Mouse (Mus musculus) limb, embryonic 14.5 days (tissue): ENCODE measurements at regions not wholly inside any gene's neighbourhood (a gene's known extent, or its start where the extent isn't known, plus 50 kb on each side); places are given as distances from the start of the nearest gene placed in this dataset.

ENCODE experiments used
- ATAC-seq: fragments of 200-750 bp; cut with Nextera tagmentation; 2 replicates; pipeline ENCODE4 v1.8.0; 2017; ENCODE audit warnings: low read depth, moderate number of reproducible peaks, moderate TSS enrichment; ENCODE audit not compliant: low FRiP score
- DNase-seq: peaks from one replicate; pipeline ENCODE4 v3.0.0-alpha.2; 2015; ENCODE audit warnings: low spot score
- H3K27ac ChIP-seq: fragments of 300-500 bp; sonication (generic); replicated peaks from 2 replicates; pipeline ENCODE4 v1.5.1; 2014; ENCODE audit warnings: low read depth, mild to moderate bottlenecking, low read length, moderate library complexity, mixed read lengths
- H3K27me3 ChIP-seq: fragments of 300-500 bp; sonication (generic); 2 replicates; pipeline ENCODE4 v1.6.1; 2014; ENCODE audit warnings: low read length, mixed read lengths; ENCODE audit not compliant: control insufficient read depth, insufficient read depth
- H3K36me3 ChIP-seq: fragments of 300-500 bp; sonication (generic); 2 replicates; pipeline ENCODE4 v1.6.1; 2014; ENCODE audit warnings: mild to moderate bottlenecking, low read length, moderate library complexity, mixed read lengths; ENCODE audit not compliant: control insufficient read depth, insufficient read depth
- H3K4me1 ChIP-seq: fragments of 300-500 bp; sonication (generic); 2 replicates; pipeline ENCODE4 v1.6.1; 2014; ENCODE audit warnings: antibody characterized with exemption, low read length, mixed read lengths; ENCODE audit not compliant: control insufficient read depth, insufficient read depth
- H3K4me2 ChIP-seq: fragments of 300-500 bp; sonication (generic); replicated peaks from 2 replicates; pipeline ENCODE4 v1.6.1; 2014; ENCODE audit warnings: low read depth, mild to moderate bottlenecking, low read length, moderate library complexity; ENCODE audit not compliant: severe bottlenecking
- H3K4me3 ChIP-seq: fragments of 300-500 bp; sonication (generic); replicated peaks from 2 replicates; pipeline ENCODE4 v1.5.1; 2014; ENCODE audit warnings: low read length
- H3K9ac ChIP-seq: fragments of 300-500 bp; sonication (generic); 2 replicates; pipeline ENCODE4 v1.6.1; 2014; ENCODE audit warnings: mild to moderate bottlenecking, low read depth, low read length, moderate library complexity; ENCODE audit not compliant: severe bottlenecking
- H3K9me3 ChIP-seq: fragments of 300-500 bp; sonication (generic); 2 replicates; pipeline ENCODE4 v1.6.1; 2016; ENCODE audit warnings: low read length; ENCODE audit not compliant: control insufficient read depth
- POLR2A ChIP-seq: fragments of 200-500 bp; IDR thresholded peaks from 2 replicates; pipeline ENCODE4 v1.8.0; 2012; ENCODE audit warnings: inconsistent platforms, mild to moderate bottlenecking, moderate library complexity, borderline replicate concordance; ENCODE audit not compliant: insufficient read depth, insufficient read length; ENCODE audit errors: extremely low read depth
- whole genome bisulfite sequencing: fragments of 180-500 bp; shearing (Covaris S2); extraction: QIAGEN DNeasy Blood & Tissue Kit; methylation state at CpG from one replicate; pipeline ENCODE4 v1.1.7; 2014; 5-methylcytosine and 5-hydroxymethylcytosine counted together

DNA sequence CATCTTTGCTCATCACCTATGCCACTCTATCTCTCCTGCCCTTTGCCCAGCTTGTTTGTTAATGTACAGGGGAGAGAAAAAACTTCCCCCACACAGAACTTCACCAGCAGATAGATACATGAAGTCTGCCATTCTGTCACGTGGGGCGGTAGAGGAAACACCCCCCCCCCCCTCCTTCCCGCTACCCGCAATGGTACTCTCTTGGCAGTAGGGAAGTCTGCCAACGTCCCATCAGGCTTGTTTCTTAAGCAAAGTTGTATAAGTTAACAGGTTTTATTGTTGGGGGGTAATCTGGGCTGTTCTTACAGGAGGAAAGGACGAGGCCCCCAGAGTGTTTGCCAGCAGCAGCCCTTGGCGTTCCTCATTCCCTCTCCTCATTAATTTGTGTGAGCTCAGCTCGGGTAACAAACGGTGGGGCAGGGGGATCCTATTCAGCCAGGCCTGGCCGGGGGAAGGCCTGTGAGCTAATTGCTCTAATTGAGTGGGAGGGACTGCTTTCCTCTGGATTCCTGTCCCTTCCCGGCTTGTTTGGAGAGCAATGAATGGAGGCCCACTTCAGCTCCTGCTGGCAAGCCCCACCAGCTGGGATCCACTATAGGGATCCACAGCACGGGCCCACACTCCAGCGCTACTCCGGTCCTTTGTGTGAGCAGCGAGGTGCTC lies 292.5 kb downstream of the Bcl11a start:
- Histone ChIP-seq H3K9ac (peak overlapping the region; percentile 8; the same call in 1 of the 2 replicates), H3K4me2 (peak overlapping the region; percentile 28), H3K27ac (0 out of 2 replicates have a peak overlapping the region, but pooled peaks have one; percentile 54), H3K9me3 (no peaks in the 10 kb centered on the region), H3K4me1 (peaks cover 28% of the 10 kb centered on the region), H3K27me3 (no peaks in the 10 kb centered on the region), H3K36me3 (no peaks in the 10 kb centered on the region), H3K4me3 (no peak overlapping the region)
- DNase-seq (peak; percentile 32), ATAC-seq (peak; percentile 55)
- 8% methylated on average over 15 of the region's 15 CpGs for WGBS
- TF ChIP-seq POLR2A: no peak

- 35% methylated on average over 10 of the region's 10 CpGs for WGBS
- Histone ChIP-seq H3K36me3 (no peaks in the 10 kb centered on the region), H3K9me3 (no peaks in the 10 kb centered on the region), H3K27ac (0 out of 2 replicates have a peak overlapping the region, but pooled peaks have one; percentile 54), H3K9ac (no peak overlapping the region), H3K4me2 (peak overlapping the region; percentile 28), H3K27me3 (no peaks in the 10 kb centered on the region), H3K4me1 (peaks cover 28% of the 10 kb centered on the region), H3K4me3 (no peak overlapping the region)
- ATAC-seq (no peak), DNase-seq (no peak)
- TF ChIP-seq POLR2A: no peak
Measured at GRCm38 (mm10) chr11:24370861-24371686, 293.2 kb downstream of the Bcl11a start.

GRCm38 (mm10) chr11:24371687-24371950 lies 293.8 kb downstream of the Bcl11a start:
- no peak for ATAC-seq
- Histone ChIP-seq H3K4me2 (no peak overlapping the region), H3K9ac (no peak overlapping the region), H3K27me3 (no peaks in the 10 kb centered on the region), H3K4me1 (peaks cover 28% of the 10 kb centered on the region), H3K4me3 (no peak overlapping the region), H3K9me3 (no peaks in the 10 kb centered on the region), H3K36me3 (no peaks in the 10 kb centered on the region), H3K27ac (no peak overlapping the region)
- no peak for DNase-seq
- 29% methylated on average over 5 of the region's 5 CpGs for WGBS
- no peak for TF ChIP-seq POLR2A

- DNase-seq (peak; percentile 22), ATAC-seq (no peak)
- Histone ChIP-seq H3K4me3 (no peak overlapping the region), H3K4me1 (peaks cover 28% of the 10 kb centered on the region), H3K27ac (no peak overlapping the region), H3K36me3 (no peaks in the 10 kb centered on the region), H3K4me2 (no peak overlapping the region), H3K9me3 (no peaks in the 10 kb centered on the region), H3K27me3 (no peaks in the 10 kb centered on the region), H3K9ac (no peak overlapping the region)
- WGBS: 19% methylated on average over 8 of the region's 8 CpGs
- TF ChIP-seq POLR2A: no peak
Measured at GRCm38 (mm10) chr11:24371963-24372362, 294.1 kb downstream of the Bcl11a start.

DNA sequence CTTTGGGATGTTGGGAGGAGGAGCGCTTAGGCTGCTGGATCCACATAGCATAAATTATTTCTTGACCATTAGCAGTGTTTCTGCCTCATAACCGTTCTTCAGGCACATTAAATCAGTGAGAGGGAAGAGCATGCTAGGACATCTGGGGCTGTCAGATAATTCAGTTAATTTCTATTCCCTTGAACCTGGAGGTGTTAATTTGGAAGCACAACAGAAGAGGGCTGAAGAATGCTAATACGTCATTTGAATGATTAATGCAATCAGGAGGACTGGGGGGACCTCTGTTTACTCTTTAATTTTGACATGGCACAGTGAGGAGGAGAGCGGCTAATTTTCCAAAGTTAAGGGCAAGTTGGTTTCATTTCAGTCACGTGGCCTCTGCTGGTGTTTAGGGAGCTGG lies 294.8 kb downstream of the Bcl11a start:
- Histone ChIP-seq H3K36me3 (no peaks in the 10 kb centered on the region), H3K27me3 (no peaks in the 10 kb centered on the region), H3K4me2 (no peak overlapping the region), H3K4me3 (no peak overlapping the region), H3K9ac (no peak overlapping the region), H3K27ac (no peak overlapping the region), H3K4me1 (peaks cover 28% of the 10 kb centered on the region), H3K9me3 (no peaks in the 10 kb centered on the region)
- WGBS: 53% methylated on average over 5 of the region's 5 CpGs
- TF ChIP-seq POLR2A: no peak
- ATAC-seq (no peak), DNase-seq (no peak)
